Mouse (Mus musculus) embryonic fibroblast, embryonic 13.5 days (primary cell): ENCODE measurements around the gene Dip2c.

Experiments used
- CTCF ChIP-seq: IDR thresholded peaks from 2 replicates; pipeline ENCODE4 v1.5.1; 2011; ENCODE audit warnings: mild to moderate bottlenecking, control low read depth, low read length, moderate library complexity, borderline replicate concordance; ENCODE audit not compliant: insufficient read depth
- POLR2A ChIP-seq: IDR thresholded peaks from 2 replicates; pipeline ENCODE4 v1.6.1; 2011; ENCODE audit warnings: low read depth, mild to moderate bottlenecking, control low read depth, low read length, moderate library complexity

- no peak for TF ChIP-seq POLR2A
- no peak for TF ChIP-seq CTCF
Measured at GRCm38 (mm10) chr13:9361457-9361856, 85.1 kb downstream of the Dip2c start.
